Mouse (Mus musculus) C2C12 (cell line): ENCODE results near the gene Lsm12.

Experiments used
- CEBPB ChIP-seq: IDR thresholded peaks from one replicate; pipeline ENCODE4 v1.6.1; 2011; ENCODE audit warnings: low read depth, mild to moderate bottlenecking, control low read depth, moderate library complexity
- CTCF ChIP-seq: IDR thresholded peaks from one replicate; pipeline ENCODE4 v1.5.1; 2011; ENCODE audit not compliant: control insufficient read depth, insufficient read depth, insufficient read length
- FOSL1 ChIP-seq: IDR thresholded peaks from one replicate; pipeline ENCODE4 v1.8.0; 2011; ENCODE audit warnings: mild to moderate bottlenecking, low read length; ENCODE audit not compliant: poor library complexity, insufficient read depth, severe bottlenecking
- MAX ChIP-seq: IDR thresholded peaks from one replicate; pipeline ENCODE4 v1.6.1; 2011; ENCODE audit warnings: mild to moderate bottlenecking, control low read depth
- MYOD1 ChIP-seq: IDR thresholded peaks from one replicate; pipeline ENCODE4 v1.6.1; 2011; ENCODE audit warnings: low read depth; ENCODE audit not compliant: control insufficient read depth, insufficient read length
- MYOG ChIP-seq: IDR thresholded peaks from one replicate; pipeline ENCODE4 v1.6.1; 2011; ENCODE audit not compliant: control insufficient read depth, insufficient read length; ENCODE audit errors: extremely low read depth
- USF1 ChIP-seq: IDR thresholded peaks from one replicate; pipeline ENCODE4 v1.6.1; 2011; ENCODE audit warnings: low read depth, mild to moderate bottlenecking, control low read depth, moderate library complexity

- TF ChIP-seq FOSL1 (no peak), CTCF (no peak), MYOG (no peak), USF1 (no peak), MYOD1 (no peak), CEBPB (no peak), MAX (no peak)
These were observed 30.4 kb upstream of the Lsm12 start for GRCm38 (mm10) chr11:102215511-102215910.
